Mouse (Mus musculus) testis, adult 2 months (tissue): ENCODE results near the gene Tmem37. TPM values are rescaled to one million over a fixed set of nuclear protein-coding genes. Genes with fewer than 3 reads are reported as not detected.
A peak's percentile ranks its signal among the peaks of the same experiment; 100 is the strongest.

Experiments
- H3K27ac ChIP-seq: fragments of 200-500 bp; 2 replicates; pipeline ENCODE4 v1.5.1; 2012; ENCODE audit warnings: low read depth, low read length; ENCODE audit not compliant: control insufficient read depth, insufficient read depth
- H3K27me3 ChIP-seq: fragments of 200-500 bp; 2 replicates; pipeline ENCODE4 v1.6.1; 2012; ENCODE audit warnings: mild to moderate bottlenecking, low read length, moderate library complexity; ENCODE audit not compliant: control insufficient read depth, insufficient read depth
- H3K36me3 ChIP-seq: fragments of 200-500 bp; 2 replicates; pipeline ENCODE4 v1.6.1; 2012; ENCODE audit warnings: mild to moderate bottlenecking, low read length; ENCODE audit not compliant: control insufficient read depth, insufficient read depth
- H3K4me1 ChIP-seq: fragments of 200-500 bp; 2 replicates; pipeline ENCODE4 v1.6.1; 2012; ENCODE audit warnings: low read length; ENCODE audit not compliant: control insufficient read depth, insufficient read depth
- H3K4me3 ChIP-seq: fragments of 200-500 bp; 2 replicates; pipeline ENCODE4 v1.5.1; 2012; ENCODE audit warnings: low read depth, mild to moderate bottlenecking, low read length, moderate library complexity, mixed read lengths; ENCODE audit not compliant: control insufficient read depth
- CTCF ChIP-seq: fragments of 200-500 bp; IDR thresholded peaks from 2 replicates; pipeline ENCODE4 v1.5.1; 2012; ENCODE audit warnings: low read depth, mild to moderate bottlenecking, inconsistent platforms, low read length, moderate library complexity; ENCODE audit not compliant: control insufficient read depth, insufficient read depth, insufficient replicate concordance
- POLR2A ChIP-seq: fragments of 200-500 bp; IDR thresholded peaks from 2 replicates; pipeline ENCODE4 v1.6.1; 2012; ENCODE audit warnings: low read depth, mild to moderate bottlenecking, inconsistent platforms, low read length, moderate library complexity; ENCODE audit not compliant: control insufficient read depth
- polyA plus RNA-seq: library from polyadenylated mRNA; depleted of rRNA; stranded (reverse); fragments of >200 nt; gene quantifications from 2 replicates; pipeline ENCODE4 v1.2.3, GENCODE M21; 2012; rRNA removed

Tmem37 gene
- polyA plus RNA-seq, result 9.3 and 21.3 TPM in 2 replicates

DNA sequence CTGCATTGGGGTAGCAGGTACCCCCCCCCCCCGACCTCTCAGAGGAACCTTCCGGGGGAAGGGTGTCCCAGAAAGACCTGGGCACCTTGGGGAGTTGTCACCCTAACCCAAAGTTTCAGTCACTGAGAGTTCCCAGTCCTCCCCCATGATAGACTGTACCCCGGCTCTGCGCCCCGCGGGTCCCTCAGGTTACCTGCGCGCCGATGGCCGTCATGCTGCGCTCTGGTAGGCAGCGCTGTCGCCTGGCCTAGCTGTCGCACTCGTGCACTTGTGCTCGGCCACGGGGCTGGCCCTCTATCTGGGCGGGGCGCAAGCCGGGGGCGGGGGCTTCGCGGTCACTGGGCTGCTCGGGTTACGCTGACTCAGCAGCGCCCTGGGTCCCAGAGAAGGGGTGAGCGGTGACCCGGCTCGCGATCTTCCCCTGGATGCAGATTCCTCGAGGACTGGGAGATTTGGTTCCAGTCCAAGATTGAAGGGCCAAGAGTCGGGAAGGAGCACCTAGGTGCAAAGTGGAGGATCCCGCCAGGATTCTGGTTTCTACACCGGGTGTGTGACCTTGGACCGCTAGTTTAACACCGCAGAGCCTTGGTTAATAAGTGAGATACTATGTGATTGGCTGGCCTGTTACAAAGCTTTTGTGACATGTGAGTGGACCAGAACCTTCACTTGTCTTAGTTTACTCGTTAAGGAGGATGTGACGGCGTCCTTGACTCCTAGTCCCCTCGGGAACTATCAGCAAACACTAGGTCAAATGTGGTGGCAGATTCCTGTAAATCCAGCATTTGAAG lies at the start of gene Tmem37:
TSS of gene Tmem37 (minus strand) at position 556 of the 788 bp plus-strand sequence.
- TF ChIP-seq POLR2A, result no peak
- no peak for TF ChIP-seq CTCF
- H3K4me1 ChIP-seq, result peaks cover 11% of the 10 kb centered on the region
- peak within 1 kb of the TSS; percentile 69 for H3K4me3 ChIP-seq
- H3K36me3 ChIP-seq, result no peaks in the 10 kb centered on the region
- H3K27ac ChIP-seq, result peak within 1 kb of the TSS; percentile 23
- H3K27me3 ChIP-seq, result no peaks in the 10 kb centered on the region

- Histone ChIP-seq H3K27ac (no peak overlapping the region), H3K36me3 (no peaks in the 10 kb centered on the region), H3K4me1 (peaks cover 12% of the 10 kb centered on the region), H3K4me3 (peak overlapping the region; percentile 38), H3K27me3 (no peaks in the 10 kb centered on the region)
- TF ChIP-seq CTCF, result no peak
- TF ChIP-seq POLR2A, result no peak
These were observed 48.9 kb upstream of the Tmem37 start for GRCm38 (mm10) chr1:120122634-120123383.

GRCm38 (mm10) chr1:120121930-120122530 lies 48.2 kb upstream of the Tmem37 start:
- peaks cover 12% of the 10 kb centered on the region for H3K4me1 ChIP-seq
- TF ChIP-seq CTCF (no peak), POLR2A (no peak)
- peak overlapping the region; percentile 90 for H3K27ac ChIP-seq
- peak overlapping the region; percentile 96 for H3K4me3 ChIP-seq
- H3K27me3 ChIP-seq, result no peaks in the 10 kb centered on the region
- H3K36me3 ChIP-seq, result no peaks in the 10 kb centered on the region

DNA sequence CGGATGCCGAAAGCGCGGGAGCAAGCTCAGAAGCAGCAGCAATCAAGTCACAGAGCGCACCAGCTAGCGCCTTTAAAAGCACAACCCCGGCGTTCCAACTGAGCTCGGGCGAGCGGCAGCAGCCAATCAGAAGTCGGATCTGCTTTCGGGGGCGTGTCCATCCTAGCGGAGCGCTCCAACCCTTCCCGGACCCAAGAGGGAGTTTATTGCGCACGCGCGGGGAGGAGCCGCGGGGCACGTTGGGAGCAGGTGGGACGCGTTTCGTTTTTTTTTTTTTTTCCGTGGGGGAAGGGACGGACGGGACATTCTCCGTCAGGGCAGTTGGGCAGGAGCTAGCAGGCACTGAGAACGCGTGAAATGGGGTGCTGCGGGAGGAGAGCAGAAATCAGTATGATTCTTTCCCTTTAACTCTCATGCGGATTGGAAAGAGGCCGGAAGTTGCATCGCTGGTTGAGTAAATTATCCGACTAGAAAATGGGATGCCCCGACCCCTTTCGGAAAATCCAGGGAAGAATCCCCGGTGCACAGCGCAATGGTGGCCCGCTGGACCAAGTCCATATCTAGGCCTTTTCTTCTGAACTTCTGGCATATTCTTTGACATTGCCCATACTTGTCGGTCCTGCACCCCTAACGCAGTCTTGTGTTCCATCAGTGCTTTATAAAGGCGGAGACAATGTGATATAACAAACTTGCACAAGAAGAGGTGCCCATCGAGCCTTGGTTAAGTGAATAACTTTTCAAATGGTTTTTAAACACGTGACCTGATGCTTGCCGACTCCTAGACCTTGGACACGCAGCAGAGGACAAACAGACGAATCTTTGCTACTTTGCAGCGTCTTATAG lies 47.3 kb upstream of the Tmem37 start, which contains the start of the genes Dbi and 3110009E18Rik:
TSS of gene Dbi (minus strand) at position 110 of the 843 bp plus-strand sequence.
TSS of gene 3110009E18Rik (plus strand) at position 219 of the 843 bp plus-strand sequence.
- no peaks in the 10 kb centered on the region for H3K36me3 ChIP-seq
- H3K4me3 ChIP-seq, result peak within 1 kb of the TSS; percentile 96
- H3K4me1 ChIP-seq, result peaks cover 12% of the 10 kb centered on the region
- TF ChIP-seq POLR2A (peak; percentile 85), CTCF (no peak)
- H3K27me3 ChIP-seq, result no peaks in the 10 kb centered on the region
- H3K27ac ChIP-seq, result peak within 1 kb of the TSS; percentile 91

- no peak for TF ChIP-seq POLR2A
- TF ChIP-seq CTCF, result no peak
- H3K27ac ChIP-seq, result peak overlapping the region; percentile 91
- H3K4me1 ChIP-seq, result peaks cover 12% of the 10 kb centered on the region
- peaks cover 5% of the 10 kb centered on the region for H3K36me3 ChIP-seq
- H3K27me3 ChIP-seq, result no peaks in the 10 kb centered on the region
- peak overlapping the region; percentile 96 for H3K4me3 ChIP-seq
These were observed 46.5 kb upstream of the Tmem37 start for GRCm38 (mm10) chr1:120120141-120120968.

GRCm38 (mm10) chr1:120119389-120119788 lies 45.5 kb upstream of the Tmem37 start:
- no peaks in the 10 kb centered on the region for H3K27me3 ChIP-seq
- TF ChIP-seq CTCF, result no peak
- no peak for TF ChIP-seq POLR2A
- no peak overlapping the region; the same call in 1 of the 2 replicates for H3K27ac ChIP-seq
- no peak overlapping the region for H3K4me3 ChIP-seq
- H3K36me3 ChIP-seq, result peaks cover 5% of the 10 kb centered on the region
- H3K4me1 ChIP-seq, result peaks cover 12% of the 10 kb centered on the region
